Mouse (Mus musculus): ENCODE data around the gene Zfp784. TPM values are rescaled to one million over a fixed set of nuclear protein-coding genes. Genes with fewer than 3 reads are reported as not detected.

Gene Zfp784
- polyA plus RNA-seq, 1 experiment = 5.2 TPM

- Histone ChIP-seq H3K4me1 (replicated peaks; ENCODE audit: control insufficient read depth, insufficient read depth, low read length) (peaks cover 12% of the 10 kb centered on the region), H3K4me3 (ENCODE audit: control insufficient read depth, insufficient read depth, low read length) (no peak overlapping the region), H3K36me3 (ENCODE audit: control insufficient read depth, insufficient read depth, low read length) (peaks cover 4% of the 10 kb centered on the region; the same call in 1 of the 2 replicates), H3K27ac (ENCODE audit: control insufficient read depth, insufficient read depth, low read length) (no peak overlapping the region), H3K27me3 (ENCODE audit: control insufficient read depth, insufficient read depth, low read length) (no peaks in the 10 kb centered on the region)
- WGBS = 98% methylated on average over 21 of the region's 21 CpGs
- TF ChIP-seq POLR2A (IDR thresholded peaks at IDR 0.05; ENCODE audit: control insufficient read depth, extremely low read depth, insufficient read depth, low read length, poor library complexity) = no peak
- TF ChIP-seq CTCF (IDR thresholded peaks at IDR 0.05; ENCODE audit: borderline replicate concordance, control insufficient read depth, extremely low read depth, insufficient read depth, low read length, poor library complexity) = no peak
- no peak for DNase-seq
These were observed 20.3 kb downstream of the Zfp784 start for GRCm38 (mm10) chr7:5017931-5018330.

GRCm38 (mm10) chr7:5017352-5017751, 20.9 kb downstream of the Zfp784 start:
- Histone ChIP-seq H3K4me3 (ENCODE audit: control insufficient read depth, insufficient read depth, low read length) (no peak overlapping the region), H3K4me1 (replicated peaks; ENCODE audit: control insufficient read depth, insufficient read depth, low read length) (peaks cover 12% of the 10 kb centered on the region), H3K27me3 (ENCODE audit: control insufficient read depth, insufficient read depth, low read length) (no peaks in the 10 kb centered on the region), H3K36me3 (ENCODE audit: control insufficient read depth, insufficient read depth, low read length) (peaks cover 7% of the 10 kb centered on the region), H3K27ac (ENCODE audit: control insufficient read depth, insufficient read depth, low read length) (no peak overlapping the region)
- WGBS = 95% methylated on average over 16 of the region's 16 CpGs
- peak; percentile 40 for DNase-seq
- TF ChIP-seq POLR2A (IDR thresholded peaks at IDR 0.05; ENCODE audit: control insufficient read depth, extremely low read depth, insufficient read depth, low read length, poor library complexity) (no peak), CTCF (IDR thresholded peaks at IDR 0.05; ENCODE audit: borderline replicate concordance, control insufficient read depth, extremely low read depth, insufficient read depth, low read length, poor library complexity) (no peak)

GRCm38 (mm10) chr7:5016920-5017319, 21.3 kb downstream of the Zfp784 start:
- DNase-seq = no peak
- TF ChIP-seq POLR2A (IDR thresholded peaks at IDR 0.05; ENCODE audit: control insufficient read depth, extremely low read depth, insufficient read depth, low read length, poor library complexity) = no peak
- no peak for TF ChIP-seq CTCF (IDR thresholded peaks at IDR 0.05; ENCODE audit: borderline replicate concordance, control insufficient read depth, extremely low read depth, insufficient read depth, low read length, poor library complexity)
- no peak overlapping the region for H3K27ac ChIP-seq (ENCODE audit: control insufficient read depth, insufficient read depth, low read length)
- 96% methylated on average over 2 of the region's 2 CpGs for WGBS
- H3K36me3 ChIP-seq (ENCODE audit: control insufficient read depth, insufficient read depth, low read length) = peaks cover 8% of the 10 kb centered on the region
- peaks cover 10% of the 10 kb centered on the region for H3K4me1 ChIP-seq (replicated peaks; ENCODE audit: control insufficient read depth, insufficient read depth, low read length)
- H3K4me3 ChIP-seq (ENCODE audit: control insufficient read depth, insufficient read depth, low read length) = no peak overlapping the region
- H3K27me3 ChIP-seq (ENCODE audit: control insufficient read depth, insufficient read depth, low read length) = no peaks in the 10 kb centered on the region

DNA sequence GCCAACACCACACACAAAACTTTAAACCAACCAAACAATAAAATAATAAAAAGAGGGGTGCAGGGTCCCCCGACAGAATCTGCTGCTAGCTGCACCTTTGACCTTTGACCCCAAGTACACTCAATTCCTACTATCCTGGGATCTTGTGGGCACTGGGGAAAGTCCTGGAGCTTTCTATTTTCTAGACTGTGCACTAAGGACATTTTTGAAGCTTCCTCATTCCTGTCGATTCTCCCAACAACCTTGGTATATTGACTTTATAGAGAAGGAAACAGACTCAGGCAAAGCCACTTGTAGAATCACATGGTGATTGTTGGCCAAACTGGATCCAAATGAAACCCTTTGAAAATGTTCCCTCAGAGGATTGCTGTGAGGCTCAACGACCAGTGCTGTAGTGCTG, 22.2 kb downstream of the Zfp784 start:
- TF ChIP-seq POLR2A (IDR thresholded peaks at IDR 0.05; ENCODE audit: control insufficient read depth, extremely low read depth, insufficient read depth, low read length, poor library complexity) (no peak), CTCF (IDR thresholded peaks at IDR 0.05; ENCODE audit: borderline replicate concordance, control insufficient read depth, extremely low read depth, insufficient read depth, low read length, poor library complexity) (no peak)
- H3K36me3 ChIP-seq (ENCODE audit: control insufficient read depth, insufficient read depth, low read length) = peaks cover 16% of the 10 kb centered on the region
- H3K27me3 ChIP-seq (ENCODE audit: control insufficient read depth, insufficient read depth, low read length) = no peaks in the 10 kb centered on the region
- H3K4me3 ChIP-seq (ENCODE audit: control insufficient read depth, insufficient read depth, low read length) = peak overlapping the region; percentile 67; the same call in 1 of the 2 replicates
- H3K4me1 ChIP-seq (replicated peaks; ENCODE audit: control insufficient read depth, insufficient read depth, low read length) = peaks cover 4% of the 10 kb centered on the region
- peak overlapping the region; percentile 56 for H3K27ac ChIP-seq (ENCODE audit: control insufficient read depth, insufficient read depth, low read length)
- 41% methylated on average over 3 of the region's 3 CpGs for WGBS
- no peak for DNase-seq

DNA sequence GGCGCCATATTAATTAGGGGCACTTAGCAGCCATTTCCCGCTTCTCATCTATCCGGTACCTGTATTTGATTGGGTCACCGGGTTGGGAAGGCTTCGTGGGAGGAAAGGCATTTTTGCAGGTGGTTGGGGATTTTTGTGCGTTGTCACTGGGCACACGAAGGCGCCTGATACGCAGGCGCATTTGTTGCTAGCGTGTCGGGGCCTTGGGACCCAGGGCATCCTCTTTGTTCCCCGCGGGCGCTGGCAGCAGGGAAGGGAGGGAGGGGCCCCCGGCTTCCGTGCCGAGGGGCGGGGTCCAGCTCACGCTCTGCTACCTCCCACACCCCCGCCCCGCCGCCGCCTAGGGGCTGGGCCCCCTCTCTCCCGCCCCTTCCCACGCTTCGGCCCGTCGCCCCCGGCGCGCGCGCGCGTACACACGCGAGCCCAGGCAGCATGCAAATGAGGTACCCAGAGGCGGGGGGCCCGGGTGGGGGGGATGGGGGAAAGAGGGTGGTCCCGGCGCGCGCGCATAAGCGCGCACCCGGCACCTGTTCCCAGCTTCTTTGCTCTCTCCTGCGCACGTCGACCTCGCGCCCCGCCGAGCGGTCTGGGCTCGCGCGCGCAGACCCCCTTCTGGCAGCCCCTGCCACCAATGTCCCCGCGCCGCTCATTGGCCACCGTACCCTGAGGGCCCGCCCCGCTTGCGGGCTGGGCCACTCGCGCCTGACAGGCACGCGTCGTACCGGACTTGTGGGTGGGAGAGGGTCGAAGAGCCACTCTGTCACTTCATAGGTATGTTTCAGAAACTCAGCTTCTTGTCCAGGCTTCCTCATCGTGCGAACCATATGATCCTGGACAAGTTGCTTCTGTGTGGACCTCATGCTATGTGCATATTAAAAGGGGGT, 22.9 kb downstream of the Zfp784 start, which contains the start of gene Gm44973:
TSS of gene Gm44973 (plus strand) at position 379 of the 884 bp plus-strand sequence.
- Histone ChIP-seq H3K4me3 (ENCODE audit: control insufficient read depth, insufficient read depth, low read length) (peak within 1 kb of the TSS; percentile 79), H3K36me3 (ENCODE audit: control insufficient read depth, insufficient read depth, low read length) (peaks cover 23% of the 10 kb centered on the region), H3K4me1 (replicated peaks; ENCODE audit: control insufficient read depth, insufficient read depth, low read length) (peaks cover 2% of the 10 kb centered on the region; the same call in 1 of the 2 replicates), H3K27ac (ENCODE audit: control insufficient read depth, insufficient read depth, low read length) (peak within 1 kb of the TSS; percentile 96), H3K27me3 (ENCODE audit: control insufficient read depth, insufficient read depth, low read length) (no peaks in the 10 kb centered on the region)
- under 1% methylated on average over 74 of the region's 76 CpGs for WGBS
- DNase-seq = peak; percentile 95
- TF ChIP-seq POLR2A (IDR thresholded peaks at IDR 0.05; ENCODE audit: control insufficient read depth, extremely low read depth, insufficient read depth, low read length, poor library complexity) = peak; percentile 34; the same call in 1 of the 2 replicates
- 0 out of 2 replicates have a peak, but pooled peaks have one; percentile 13 for TF ChIP-seq CTCF (IDR thresholded peaks at IDR 0.05; ENCODE audit: borderline replicate concordance, control insufficient read depth, extremely low read depth, insufficient read depth, low read length, poor library complexity)

DNA sequence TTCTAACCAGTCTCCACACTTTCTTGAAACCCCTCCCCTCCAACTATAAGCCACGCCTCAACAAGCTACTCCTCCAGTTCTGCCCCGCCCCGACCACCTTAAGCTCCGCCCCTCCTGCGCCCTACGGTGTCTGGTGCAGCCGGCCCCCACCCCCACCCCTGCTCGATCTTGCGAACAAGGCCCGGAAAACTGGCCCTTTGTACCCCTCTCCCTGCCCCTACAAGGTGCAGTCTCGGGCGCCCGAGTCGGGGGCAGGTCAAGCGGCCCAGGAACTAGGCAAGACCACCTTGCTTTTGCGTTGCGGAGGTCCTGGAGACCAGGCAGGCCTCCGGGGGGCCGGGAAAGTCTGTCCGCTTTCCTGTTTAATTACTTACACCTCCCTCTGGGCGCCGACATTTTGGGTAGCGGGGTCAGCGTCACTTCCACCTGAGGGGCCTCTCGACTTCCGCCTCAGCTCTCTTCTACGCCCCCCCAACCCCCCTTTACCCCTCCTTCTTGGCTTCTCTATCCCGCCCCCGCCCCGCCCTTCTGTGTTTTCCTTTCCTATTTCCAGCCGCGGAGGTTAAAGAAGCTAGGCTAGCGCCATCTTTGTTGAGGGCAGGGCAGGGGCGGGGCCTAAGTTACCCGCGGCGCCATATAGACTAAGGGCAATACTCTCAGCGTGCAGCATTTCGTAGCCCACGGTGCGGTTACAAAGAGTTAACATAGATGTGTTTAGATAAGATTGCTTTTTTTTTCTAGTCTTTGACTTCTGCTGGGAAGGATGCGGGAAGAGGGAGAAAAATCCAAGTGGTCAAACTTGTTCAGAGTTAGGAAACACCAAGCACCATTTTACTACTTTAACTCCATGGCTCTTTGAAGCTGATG, 23.8 kb downstream of the Zfp784 start, which contains the start of the genes Zfp524 and Fiz1:
TSS of gene Zfp524 (plus strand) at position 165 of the 867 bp plus-strand sequence.
TSS of gene Fiz1 (minus strand) at position 447 of the 867 bp plus-strand sequence.
- H3K36me3 ChIP-seq (ENCODE audit: control insufficient read depth, insufficient read depth, low read length) = peaks cover 31% of the 10 kb centered on the region
- WGBS = under 1% methylated on average over 42 of the region's 42 CpGs

More for the DNA sequence above, 23.8 kb downstream of the Zfp784 start, which contains the start of the genes Zfp524 and Fiz1:
- TF ChIP-seq POLR2A (IDR thresholded peaks at IDR 0.05; ENCODE audit: control insufficient read depth, extremely low read depth, insufficient read depth, low read length, poor library complexity) (peak; percentile 47; the same call in 1 of the 2 replicates), CTCF (IDR thresholded peaks at IDR 0.05; ENCODE audit: borderline replicate concordance, control insufficient read depth, extremely low read depth, insufficient read depth, low read length, poor library complexity) (peak; percentile 13; the same call in 1 of the 2 replicates)
- H3K4me3 ChIP-seq (ENCODE audit: control insufficient read depth, insufficient read depth, low read length) = peak within 1 kb of the TSS; percentile 79
- peak; percentile 97 for DNase-seq
- no peaks in the 10 kb centered on the region; the same call in 1 of the 2 replicates for H3K27me3 ChIP-seq (ENCODE audit: control insufficient read depth, insufficient read depth, low read length)
- H3K27ac ChIP-seq (ENCODE audit: control insufficient read depth, insufficient read depth, low read length) = peak within 1 kb of the TSS; percentile 96
- H3K4me1 ChIP-seq (replicated peaks; ENCODE audit: control insufficient read depth, insufficient read depth, low read length) = 0 out of 2 replicates have a peak, but pooled peaks cover under 1% of the 10 kb centered on the region

Data from thymus, adult 2 months (tissue).